Mouse (Mus musculus) liver, embryonic 14 days (tissue): Measurements from ENCODE around the gene Pgk2. TPM values are rescaled to one million over a fixed set of nuclear protein-coding genes. Genes with fewer than 3 reads are reported as not detected.

Experiments
- polyA plus RNA-seq: library from polyadenylated mRNA; depleted of rRNA; stranded (reverse); fragments of >200 nt; gene quantifications from 2 replicates; pipeline ENCODE4 v1.2.3, GENCODE M21; 2012; rRNA removed

The Pgk2 gene
- not detected in 2 replicates for polyA plus RNA-seq

GRCm38 (mm10) chr17:40208540-40208939 is at the start of gene Pgk2:
TSS of gene Pgk2 (minus strand) at chr17:40208640.

DNA sequence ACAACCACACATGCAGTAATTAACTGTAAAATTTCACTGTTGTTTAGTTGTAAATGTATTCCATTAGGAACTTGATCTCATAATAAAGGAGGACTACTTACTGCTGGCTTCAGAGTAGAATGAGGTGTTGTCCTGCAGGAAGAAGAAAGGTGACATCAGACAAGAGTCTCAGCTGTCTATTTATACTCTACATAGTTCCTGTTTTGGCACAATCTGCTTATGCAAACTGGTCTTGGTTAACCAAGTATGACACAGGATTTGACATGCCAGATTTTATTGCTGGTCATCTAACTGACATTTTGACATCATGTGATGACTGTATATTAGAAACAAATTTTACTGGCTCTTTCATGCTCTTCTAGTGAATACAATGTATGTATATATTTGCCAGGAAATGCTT is 33.7 kb upstream of the Pgk2 start, which contains the start of gene Crisp3:
TSS of gene Crisp3 (minus strand) at position 154 of the 400 bp plus-strand sequence.

Other genes with a start within 250 kb of the Pgk2 start
- gene AC192777.2, start 113.2 kb downstream of the Pgk2 start, polyA plus RNA-seq: not detected in 2 replicates
- not detected in 2 replicates for gene Crisp3, start 33.6 kb upstream of the Pgk2 start, polyA plus RNA-seq
- gene Crisp1, start 110.6 kb upstream of the Pgk2 start, polyA plus RNA-seq: not detected in 2 replicates